Mouse (Mus musculus) kidney, adult 2 months (tissue): ENCODE data around the gene Bbx. TPM values are rescaled to one million over a fixed set of nuclear protein-coding genes. Genes with fewer than 3 reads are reported as not detected.

ENCODE experiments used
- DNase-seq: peaks from one replicate; pipeline ENCODE4 v3.0.0; 2021
- H3K27ac ChIP-seq: fragments of 200-500 bp; 2 replicates; pipeline ENCODE4 v1.5.1; 2012; ENCODE audit warnings: low read depth, low read length, control low read depth, inconsistent platforms; ENCODE audit not compliant: insufficient read depth
- H3K27me3 ChIP-seq: fragments of 200-500 bp; replicated peaks from 2 replicates; pipeline ENCODE4 v1.6.1; 2012; ENCODE audit warnings: mild to moderate bottlenecking, moderate library complexity, low read length, inconsistent platforms; ENCODE audit not compliant: control insufficient read depth, insufficient read depth
- H3K36me3 ChIP-seq: fragments of 200-500 bp; 2 replicates; pipeline ENCODE4 v1.6.1; 2012; ENCODE audit warnings: mild to moderate bottlenecking, moderate library complexity, low read length, inconsistent platforms; ENCODE audit not compliant: control insufficient read depth, insufficient read depth
- H3K4me1 ChIP-seq: fragments of 200-500 bp; 2 replicates; pipeline ENCODE4 v1.6.1; 2011; ENCODE audit warnings: low read length; ENCODE audit not compliant: control insufficient read depth, insufficient read depth
- H3K4me3 ChIP-seq: fragments of 200-500 bp; 2 replicates; pipeline ENCODE4 v1.5.1; 2011; ENCODE audit warnings: mild to moderate bottlenecking, low read depth, low read length, control low read depth; ENCODE audit not compliant: insufficient read depth
- CTCF ChIP-seq: fragments of 200-500 bp; conservative IDR thresholded peaks from 2 replicates; pipeline ENCODE4 v1.5.1; 2011; ENCODE audit warnings: low read depth, mild to moderate bottlenecking, control low read depth, low read length, moderate library complexity, mixed read lengths; ENCODE audit not compliant: insufficient read depth, insufficient read length
- POLR2A ChIP-seq: fragments of 200-500 bp; IDR thresholded peaks from one replicate; pipeline ENCODE4 v1.6.1; 2011; ENCODE audit warnings: low read depth, low read length, control low read depth
- WGBS: fragments of 180-500 bp; shearing (Covaris S2); methylation state at CpG from one replicate; pipeline ENCODE4 v1.1.7; 2018; 5-methylcytosine and 5-hydroxymethylcytosine counted together
- polyA plus RNA-seq: library from polyadenylated mRNA; depleted of rRNA; stranded (reverse); fragments of >200 nt; gene quantifications from 2 replicates; pipeline ENCODE4 v1.2.3, GENCODE M21; 2012

The Bbx gene
- polyA plus RNA-seq, 1 experiment = 8.2 TPM

GRCm38 (mm10) chr16:50230624-50231023 is 201.6 kb downstream of the Bbx start:
- TF ChIP-seq CTCF (no peak), POLR2A (no peak)
- H3K4me3 ChIP-seq = no peak overlapping the region
- no peaks in the 10 kb centered on the region for H3K4me1 ChIP-seq
- no peak overlapping the region for H3K27ac ChIP-seq
- 93% methylated on average over 2 of the region's 2 CpGs for WGBS
- DNase-seq = no peak
- H3K27me3 ChIP-seq = no peaks in the 10 kb centered on the region
- no peaks in the 10 kb centered on the region for H3K36me3 ChIP-seq

GRCm38 (mm10) chr16:50228833-50229232 is 203.4 kb downstream of the Bbx start:
- H3K36me3 ChIP-seq = peaks cover 2% of the 10 kb centered on the region; the same call in 1 of the 2 replicates
- TF ChIP-seq CTCF (no peak), POLR2A (no peak)
- no peaks in the 10 kb centered on the region for H3K27me3 ChIP-seq
- no peak for DNase-seq
- H3K4me1 ChIP-seq = no peaks in the 10 kb centered on the region
- no peak overlapping the region for H3K27ac ChIP-seq
- WGBS = 95% methylated on average over 1 of the region's 1 CpGs
- H3K4me3 ChIP-seq = no peak overlapping the region

GRCm38 (mm10) chr16:50226274-50226673 is 205.9 kb downstream of the Bbx start:
- DNase-seq = no peak
- no peak overlapping the region for H3K4me3 ChIP-seq
- TF ChIP-seq POLR2A = no peak
- TF ChIP-seq CTCF = no peak
- no peaks in the 10 kb centered on the region for H3K27me3 ChIP-seq
- H3K4me1 ChIP-seq = no peaks in the 10 kb centered on the region
- WGBS = 67% methylated on average over 1 of the region's 1 CpGs
- H3K27ac ChIP-seq = no peak overlapping the region
- H3K36me3 ChIP-seq = peaks cover 4% of the 10 kb centered on the region; the same call in 1 of the 2 replicates

- Histone ChIP-seq H3K36me3 (peaks cover 6% of the 10 kb centered on the region), H3K4me3 (no peak overlapping the region), H3K27me3 (no peaks in the 10 kb centered on the region), H3K4me1 (no peaks in the 10 kb centered on the region), H3K27ac (no peak overlapping the region)
- 86% methylated on average over 3 of the region's 3 CpGs for WGBS
- no peak for DNase-seq
- TF ChIP-seq CTCF = no peak
These were observed 207.2 kb downstream of the Bbx start for GRCm38 (mm10) chr16:50224946-50225345.

- Histone ChIP-seq H3K4me1 (no peaks in the 10 kb centered on the region), H3K4me3 (no peak overlapping the region), H3K27me3 (no peaks in the 10 kb centered on the region), H3K27ac (no peak overlapping the region), H3K36me3 (peaks cover 6% of the 10 kb centered on the region)
- WGBS = 79% methylated on average over 8 of the region's 8 CpGs
- peak; percentile 12 for DNase-seq
- TF ChIP-seq CTCF (no peak), POLR2A (no peak)
These were observed 211.3 kb downstream of the Bbx start for GRCm38 (mm10) chr16:50220734-50221501.

- TF ChIP-seq CTCF (0 out of 2 replicates have a peak, but pooled peaks have one; percentile 23), POLR2A (no peak)
- H3K36me3 ChIP-seq = peaks cover 2% of the 10 kb centered on the region
- DNase-seq = no peak
These were observed 215.1 kb downstream of the Bbx start for GRCm38 (mm10) chr16:50217084-50217483.

GRCm38 (mm10) chr16:50211727-50212126 is 220.5 kb downstream of the Bbx start:
- WGBS = 94% methylated on average over 4 of the region's 4 CpGs
- no peak overlapping the region for H3K27ac ChIP-seq
- H3K4me1 ChIP-seq = no peaks in the 10 kb centered on the region
- TF ChIP-seq POLR2A = no peak
- TF ChIP-seq CTCF = no peak
- DNase-seq = no peak
- H3K27me3 ChIP-seq = no peaks in the 10 kb centered on the region
- no peak overlapping the region for H3K4me3 ChIP-seq
- no peaks in the 10 kb centered on the region; the same call in 1 of the 2 replicates for H3K36me3 ChIP-seq

More at GRCm38 (mm10) chr16:50217084-50217483, 215.1 kb downstream of the Bbx start:
- Histone ChIP-seq H3K27me3 (no peaks in the 10 kb centered on the region), H3K4me1 (no peaks in the 10 kb centered on the region), H3K4me3 (no peak overlapping the region), H3K27ac (no peak overlapping the region)
